Mouse (Mus musculus) forebrain, embryonic 16.5 days (tissue): Measurements from ENCODE around the gene Mlst8. TPM values are rescaled to one million over a fixed set of nuclear protein-coding genes. Genes with fewer than 3 reads are reported as not detected.

Source experiments
- ATAC-seq: fragments of 200-750 bp; cut with Nextera tagmentation; 2 replicates; pipeline ENCODE4 v1.8.0; 2017; ENCODE audit warnings: mild to moderate bottlenecking, moderate library complexity
- H3K27ac ChIP-seq: fragments of 300-500 bp; sonication (generic); 2 replicates; pipeline ENCODE4 v1.5.1; 2014; ENCODE audit warnings: low read length, control low read depth
- H3K27me3 ChIP-seq: fragments of 300-500 bp; sonication (generic); replicated peaks from 2 replicates; pipeline ENCODE4 v1.6.1; 2014; ENCODE audit warnings: low read length; ENCODE audit not compliant: control insufficient read depth, insufficient read depth
- H3K36me3 ChIP-seq: fragments of 300-500 bp; sonication (generic); 2 replicates; pipeline ENCODE4 v1.6.1; 2014; ENCODE audit not compliant: control insufficient read depth, insufficient read depth
- H3K4me1 ChIP-seq: fragments of 300-500 bp; sonication (generic); replicated peaks from 2 replicates; pipeline ENCODE4 v1.6.1; 2014; ENCODE audit warnings: low read length; ENCODE audit not compliant: control insufficient read depth, insufficient read depth
- H3K4me2 ChIP-seq: fragments of 300-500 bp; sonication (generic); 2 replicates; pipeline ENCODE4 v1.6.1; 2014; ENCODE audit warnings: mild to moderate bottlenecking, low read length, control low read depth
- H3K4me3 ChIP-seq: fragments of 300-500 bp; sonication (generic); replicated peaks from 2 replicates; pipeline ENCODE4 v1.5.1; 2014; ENCODE audit warnings: mild to moderate bottlenecking, low read length, control low read depth
- H3K9ac ChIP-seq: fragments of 300-500 bp; sonication (generic); replicated peaks from 2 replicates; pipeline ENCODE4 v1.6.1; 2014; ENCODE audit warnings: low read depth, low read length, control low read depth
- H3K9me3 ChIP-seq: fragments of 300-500 bp; sonication (generic); 2 replicates; pipeline ENCODE4 v1.6.1; 2016; ENCODE audit warnings: low read length; ENCODE audit not compliant: control insufficient read depth
- WGBS: fragments of 180-500 bp; shearing (Covaris S2); extraction: QIAGEN DNeasy Blood & Tissue Kit; methylation state at CpG from one replicate; pipeline ENCODE4 v1.1.7; 2014; 5-methylcytosine and 5-hydroxymethylcytosine counted together
- polyA plus RNA-seq: library from polyadenylated mRNA; unstranded; fragments of >200 nt; fragmentation: Nextera tagmentation; extraction: Ambion mirVana; gene quantifications from 2 replicates; pipeline ENCODE4 v1.2.1, GENCODE M21; 2015

The Mlst8 gene
- polyA plus RNA-seq, 1 experiment from 2014 or later, result 38.9 TPM

DNA sequence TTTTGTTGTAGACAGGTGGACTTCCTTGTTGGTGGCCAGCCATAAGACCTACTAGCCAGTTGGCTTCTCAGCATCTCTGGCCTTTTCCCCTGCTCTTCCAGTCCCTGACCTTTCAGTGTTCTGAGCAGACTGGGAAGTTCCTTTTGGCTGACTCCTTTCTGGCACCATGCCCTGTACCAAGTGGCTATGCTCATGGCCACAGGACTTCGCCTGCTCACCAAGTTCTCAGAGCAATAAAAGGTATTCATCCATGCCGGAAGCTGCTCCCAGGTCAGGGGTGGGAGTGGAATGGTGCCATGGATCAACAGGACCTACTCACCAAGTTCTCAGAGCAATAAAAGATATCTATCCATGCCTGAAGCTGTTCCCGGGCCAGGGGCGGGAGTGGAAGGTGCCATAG, 6.4 kb downstream of the Mlst8 start:
- peaks cover 26% of the 10 kb centered on the region for H3K4me1 ChIP-seq
- peak overlapping the region; percentile 97; the same call in 1 of the 2 replicates for H3K4me2 ChIP-seq
- peaks cover 9% of the 10 kb centered on the region for H3K36me3 ChIP-seq
- WGBS, result 81% methylated on average over 4 of the region's 4 CpGs
- no peak for ATAC-seq
- H3K27ac ChIP-seq, result no peak overlapping the region
- no peak overlapping the region for H3K4me3 ChIP-seq
- H3K27me3 ChIP-seq, result no peaks in the 10 kb centered on the region
- no peak overlapping the region; the same call in 1 of the 2 replicates for H3K9ac ChIP-seq
- H3K9me3 ChIP-seq, result no peaks in the 10 kb centered on the region

DNA sequence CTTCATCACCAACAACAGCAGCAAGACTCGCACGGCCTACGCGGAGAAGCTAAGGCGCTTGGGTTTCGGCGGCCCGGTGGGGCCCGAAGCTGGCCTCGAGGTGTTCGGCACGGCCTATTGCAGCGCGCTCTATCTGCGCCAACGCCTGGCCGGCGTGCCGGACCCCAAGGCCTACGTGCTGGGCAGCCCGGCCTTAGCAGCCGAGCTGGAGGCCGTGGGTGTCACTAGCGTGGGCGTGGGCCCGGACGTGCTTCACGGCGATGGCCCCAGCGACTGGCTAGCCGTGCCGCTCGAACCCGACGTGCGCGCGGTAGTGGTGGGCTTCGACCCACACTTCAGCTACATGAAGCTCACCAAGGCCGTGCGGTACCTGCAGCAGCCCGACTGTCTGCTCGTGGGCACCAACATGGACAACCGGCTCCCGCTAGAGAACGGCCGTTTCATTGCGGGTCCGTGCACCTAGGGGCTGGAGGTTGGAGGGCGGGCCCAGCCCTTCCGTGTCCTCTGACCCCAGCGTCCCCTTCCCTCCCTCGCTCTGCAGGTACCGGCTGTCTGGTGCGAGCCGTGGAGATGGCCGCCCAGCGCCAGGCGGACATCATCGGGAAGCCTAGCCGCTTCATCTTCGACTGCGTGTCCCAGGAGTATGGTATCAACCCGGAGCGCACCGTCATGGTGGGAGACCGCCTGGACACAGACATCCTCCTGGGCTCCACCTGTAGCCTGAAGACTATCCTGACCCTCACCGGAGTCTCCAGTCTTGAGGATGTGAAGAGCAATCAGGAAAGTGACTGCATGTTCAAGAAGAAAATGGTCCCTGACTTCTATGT, 8.0 kb downstream of the Mlst8 start:
- Histone ChIP-seq H3K27ac (peak overlapping the region; percentile 41), H3K36me3 (peaks cover 5% of the 10 kb centered on the region), H3K4me3 (peak overlapping the region; percentile 76), H3K4me1 (peaks cover 25% of the 10 kb centered on the region), H3K9me3 (no peaks in the 10 kb centered on the region), H3K4me2 (peak overlapping the region; percentile 97), H3K9ac (peak overlapping the region; percentile 74), H3K27me3 (no peaks in the 10 kb centered on the region)
- WGBS, result under 1% methylated on average over 65 of the region's 68 CpGs
- ATAC-seq, result peak; percentile 14

DNA sequence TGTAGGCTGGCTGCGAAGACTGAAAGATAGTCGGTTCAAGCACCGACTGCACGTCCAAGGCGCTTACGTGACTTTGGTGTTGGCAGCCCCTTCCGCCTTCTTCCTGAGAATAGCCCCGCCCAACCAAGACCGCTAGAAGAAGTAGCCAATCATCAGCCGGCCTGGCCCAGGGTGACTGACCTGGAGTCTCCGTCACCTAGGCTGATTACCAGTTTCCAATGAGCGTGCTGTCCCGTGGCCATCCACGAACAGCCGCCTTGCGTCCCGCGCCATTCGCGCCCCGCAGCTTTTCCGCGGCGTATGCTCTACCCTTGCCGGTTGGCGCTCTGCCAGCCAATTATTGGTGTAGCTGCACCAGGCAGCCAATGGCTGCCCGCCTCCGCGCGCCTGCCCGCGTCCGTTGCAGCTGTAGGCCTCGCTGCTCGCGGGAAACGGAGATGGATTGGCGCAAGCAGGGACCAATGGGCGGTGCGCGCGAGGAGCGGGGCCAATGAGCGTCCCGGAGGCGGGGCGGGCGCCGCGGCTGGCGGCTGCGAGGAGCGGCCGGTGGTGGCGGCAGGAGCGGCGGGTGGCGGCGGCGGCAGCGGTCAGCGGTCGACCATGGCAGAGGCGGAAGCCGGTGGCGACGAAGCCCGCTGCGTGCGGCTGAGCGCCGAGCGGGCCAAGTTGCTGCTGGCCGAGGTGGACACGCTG, 8.8 kb downstream of the Mlst8 start, which contains the start of the genes E4f1 and Pgp:
Gene E4f1 (minus strand): TSS at position 404 of the 693 bp plus-strand sequence.
Gene Pgp (plus strand): TSS at position 483 of the 693 bp plus-strand sequence.
- ATAC-seq, result peak; percentile 99
- H3K27ac ChIP-seq, result peak within 1 kb of the TSS; percentile 86

GRCm38 (mm10) chr17:24469336-24469909, 9.5 kb downstream of the Mlst8 start:
- no peak for ATAC-seq
- peak overlapping the region; percentile 78 for H3K4me2 ChIP-seq
- WGBS, result 15% methylated on average over 7 of the region's 7 CpGs
- H3K4me1 ChIP-seq, result peaks cover 25% of the 10 kb centered on the region
- peak overlapping the region; percentile 68 for H3K9ac ChIP-seq
- no peaks in the 10 kb centered on the region for H3K27me3 ChIP-seq
- no peaks in the 10 kb centered on the region for H3K36me3 ChIP-seq
- H3K4me3 ChIP-seq, result peak overlapping the region; percentile 76
- no peaks in the 10 kb centered on the region for H3K9me3 ChIP-seq
- peak overlapping the region; percentile 86 for H3K27ac ChIP-seq

More for the DNA sequence above, 8.8 kb downstream of the Mlst8 start, which contains the start of the genes E4f1 and Pgp:
- H3K36me3 ChIP-seq, result no peaks in the 10 kb centered on the region
- under 1% methylated on average over 73 of the region's 75 CpGs for WGBS
- H3K27me3 ChIP-seq, result no peaks in the 10 kb centered on the region
- peaks cover 25% of the 10 kb centered on the region for H3K4me1 ChIP-seq
- peak within 1 kb of the TSS; percentile 97 for H3K4me2 ChIP-seq
- no peaks in the 10 kb centered on the region for H3K9me3 ChIP-seq
- peak within 1 kb of the TSS; percentile 74 for H3K9ac ChIP-seq
- peak within 1 kb of the TSS; percentile 76 for H3K4me3 ChIP-seq

- no peak overlapping the region for H3K27ac ChIP-seq
- no peak overlapping the region for H3K4me3 ChIP-seq
- H3K4me2 ChIP-seq, result no peak overlapping the region
- no peaks in the 10 kb centered on the region for H3K27me3 ChIP-seq
- no peaks in the 10 kb centered on the region for H3K9me3 ChIP-seq
- 93% methylated on average over 5 of the region's 5 CpGs for WGBS
- H3K9ac ChIP-seq, result no peak overlapping the region
- H3K36me3 ChIP-seq, result no peaks in the 10 kb centered on the region
- peaks cover 25% of the 10 kb centered on the region for H3K4me1 ChIP-seq
- no peak for ATAC-seq
These were observed 10.1 kb downstream of the Mlst8 start for GRCm38 (mm10) chr17:24468636-24469246.

DNA sequence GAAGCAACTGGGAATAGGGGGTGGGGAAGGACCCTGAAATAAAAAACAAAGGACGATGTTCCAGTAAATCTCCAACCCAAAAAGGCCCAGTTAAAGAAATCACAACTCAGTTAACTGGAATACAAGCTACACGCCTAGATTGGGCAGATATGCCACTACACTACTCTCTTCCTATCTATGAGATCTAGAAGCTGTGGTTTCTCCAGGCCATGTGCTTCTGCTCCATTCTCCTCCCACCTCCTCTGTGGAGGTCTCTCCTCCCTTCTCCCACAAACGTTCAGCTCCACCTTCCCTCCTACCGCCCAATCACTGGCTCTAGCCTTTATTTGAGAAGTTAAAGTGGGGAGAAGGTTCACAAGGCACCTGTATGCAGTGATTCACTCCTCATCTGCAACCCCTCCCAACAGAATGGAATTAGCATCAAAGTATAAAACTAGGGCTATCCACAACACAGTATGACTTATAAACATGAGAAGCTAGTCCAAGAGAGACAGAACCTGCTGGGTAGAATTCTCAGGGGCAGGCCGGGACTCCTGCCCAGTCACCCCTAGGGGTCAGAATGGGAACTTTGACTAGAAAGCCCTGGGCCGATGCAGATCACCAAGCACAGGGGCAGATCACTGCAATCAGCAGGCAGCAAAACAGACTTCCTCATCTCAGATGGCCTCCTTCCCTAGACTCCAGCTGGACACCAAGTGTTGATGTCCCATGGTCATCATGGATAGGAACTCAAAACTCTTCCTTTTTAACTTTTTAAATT, 15.3 kb downstream of the Mlst8 start:
- no peak for ATAC-seq
- 56% methylated on average over 6 of the region's 6 CpGs for WGBS
- no peak overlapping the region for H3K4me2 ChIP-seq
- no peaks in the 10 kb centered on the region for H3K9me3 ChIP-seq
- no peak overlapping the region for H3K9ac ChIP-seq
- H3K4me1 ChIP-seq, result no peaks in the 10 kb centered on the region
- no peak overlapping the region for H3K27ac ChIP-seq
- no peak overlapping the region for H3K4me3 ChIP-seq
- H3K36me3 ChIP-seq, result no peaks in the 10 kb centered on the region
- H3K27me3 ChIP-seq, result no peaks in the 10 kb centered on the region

DNA sequence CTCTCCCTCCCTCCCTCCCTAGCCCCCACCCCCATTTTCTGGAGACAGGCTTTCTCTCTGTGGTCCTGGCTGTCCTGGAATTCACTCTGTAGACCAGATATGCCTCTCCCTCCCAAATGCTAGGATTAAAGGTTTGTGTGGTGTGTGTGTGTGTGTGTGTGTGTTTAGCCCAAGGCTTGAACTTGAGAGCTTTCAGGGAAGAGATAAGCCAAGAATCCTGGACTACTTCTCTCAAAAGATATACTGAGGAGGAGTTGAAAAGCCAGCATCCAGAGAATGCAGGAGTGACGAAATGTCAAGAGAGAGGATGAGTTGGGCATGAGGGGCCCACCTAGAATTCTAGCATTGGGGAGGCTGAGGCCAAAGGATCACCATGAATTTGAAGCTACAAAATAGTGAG, 15.9 kb downstream of the Mlst8 start:
- Histone ChIP-seq H3K4me2 (no peak overlapping the region), H3K4me1 (no peaks in the 10 kb centered on the region), H3K9me3 (no peaks in the 10 kb centered on the region), H3K9ac (no peak overlapping the region), H3K36me3 (no peaks in the 10 kb centered on the region), H3K27ac (no peak overlapping the region), H3K4me3 (no peak overlapping the region), H3K27me3 (no peaks in the 10 kb centered on the region)
- 92% methylated on average over 1 of the region's 1 CpGs for WGBS
- ATAC-seq, result no peak

DNA sequence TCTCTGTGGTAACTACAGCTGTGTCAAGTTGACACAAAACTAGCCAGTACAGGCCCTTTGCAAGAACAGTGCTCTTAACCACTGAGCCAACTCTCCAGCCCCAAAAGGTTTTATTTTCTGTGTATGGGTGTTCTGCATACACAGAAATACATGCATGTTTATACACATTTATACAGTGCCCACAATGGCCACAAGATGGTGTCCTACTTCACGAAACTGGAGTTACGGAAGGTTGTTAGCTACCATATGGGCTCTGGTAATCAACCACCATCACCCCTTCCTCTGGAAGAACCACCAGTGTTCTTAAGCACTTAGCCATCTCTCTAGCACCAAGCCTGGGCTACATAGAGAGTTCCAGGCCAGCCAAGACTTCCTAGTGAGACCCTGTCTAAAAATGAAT, 17.3 kb downstream of the Mlst8 start:
- Histone ChIP-seq H3K27me3 (no peaks in the 10 kb centered on the region), H3K4me3 (no peak overlapping the region), H3K9ac (no peak overlapping the region), H3K27ac (no peak overlapping the region), H3K36me3 (no peaks in the 10 kb centered on the region), H3K4me1 (no peaks in the 10 kb centered on the region), H3K9me3 (no peaks in the 10 kb centered on the region), H3K4me2 (no peak overlapping the region)
- 60% methylated on average over 2 of the region's 2 CpGs for WGBS
- no peak for ATAC-seq
